Mouse (Mus musculus) forebrain, embryonic 13.5 days (tissue): ENCODE results near the gene Camta1. TPM values are rescaled to one million over a fixed set of nuclear protein-coding genes. Genes with fewer than 3 reads are reported as not detected.
A peak's percentile ranks its signal among the peaks of the same experiment; 100 is the strongest.

ENCODE experiments used
- ATAC-seq: fragments of 200-750 bp; cut with Nextera tagmentation; 2 replicates; pipeline ENCODE4 v1.8.0; 2017
- H3K27ac ChIP-seq: fragments of 300-500 bp; sonication (generic); 2 replicates; pipeline ENCODE4 v1.5.1; 2015; ENCODE audit warnings: inconsistent platforms, mild to moderate bottlenecking, moderate library complexity
- H3K27me3 ChIP-seq: fragments of 300-500 bp; sonication (generic); 2 replicates; pipeline ENCODE4 v1.6.1; 2015; ENCODE audit warnings: mild to moderate bottlenecking, inconsistent platforms
- H3K36me3 ChIP-seq: fragments of 300-500 bp; sonication (generic); 2 replicates; pipeline ENCODE4 v1.6.1; 2015; ENCODE audit warnings: mild to moderate bottlenecking, inconsistent platforms; ENCODE audit not compliant: poor library complexity, severe bottlenecking
- H3K4me1 ChIP-seq: fragments of 300-500 bp; sonication (generic); 2 replicates; pipeline ENCODE4 v1.6.1; 2015; ENCODE audit warnings: inconsistent platforms
- H3K4me2 ChIP-seq: fragments of 300-500 bp; sonication (generic); 2 replicates; pipeline ENCODE4 v1.6.1; 2015; ENCODE audit warnings: inconsistent platforms, mild to moderate bottlenecking, moderate library complexity
- H3K4me3 ChIP-seq: fragments of 300-500 bp; sonication (generic); 2 replicates; pipeline ENCODE4 v1.5.1; 2015; ENCODE audit warnings: mild to moderate bottlenecking, inconsistent platforms
- H3K9ac ChIP-seq: fragments of 300-500 bp; sonication (generic); 2 replicates; pipeline ENCODE4 v1.6.1; 2015; ENCODE audit warnings: mild to moderate bottlenecking, inconsistent platforms
- H3K9me3 ChIP-seq: fragments of 300-500 bp; sonication (generic); replicated peaks from 2 replicates; pipeline ENCODE4 v1.6.1; 2016; ENCODE audit warnings: inconsistent platforms
- WGBS: fragments of 180-500 bp; shearing (Covaris S2); methylation state at CpG from one replicate; pipeline ENCODE4 v1.1.7; 2015; 5-methylcytosine and 5-hydroxymethylcytosine counted together
- polyA plus RNA-seq: library from polyadenylated mRNA; unstranded; fragments of >200 nt; fragmentation: Nextera tagmentation; extraction: Ambion mirVana; gene quantifications from 2 replicates; pipeline ENCODE4 v1.2.1, GENCODE M21; 2015

Camta1 gene
- polyA plus RNA-seq, 1 experiment from 2014 or later, result 150 TPM

GRCm38 (mm10) chr4:151492786-151493185, 368.9 kb downstream of the Camta1 start:
- Histone ChIP-seq H3K27me3 (no peaks in the 10 kb centered on the region), H3K36me3 (no peaks in the 10 kb centered on the region), H3K9ac (no peak overlapping the region), H3K4me3 (no peak overlapping the region), H3K4me1 (no peaks in the 10 kb centered on the region; the same call in 1 of the 2 replicates), H3K4me2 (no peak overlapping the region), H3K9me3 (no peaks in the 10 kb centered on the region), H3K27ac (no peak overlapping the region)
- 92% methylated on average over 10 of the region's 10 CpGs for WGBS
- ATAC-seq, result no peak

GRCm38 (mm10) chr4:151483977-151484313, 377.7 kb downstream of the Camta1 start:
- H3K4me3 ChIP-seq, result no peak overlapping the region
- H3K27me3 ChIP-seq, result peaks cover 22% of the 10 kb centered on the region
- no peak overlapping the region for H3K9ac ChIP-seq
- peaks cover 7% of the 10 kb centered on the region; the same call in 1 of the 2 replicates for H3K9me3 ChIP-seq
- ATAC-seq, result no peak
- WGBS, result 25% methylated on average over 8 of the region's 8 CpGs
- peaks cover 22% of the 10 kb centered on the region for H3K4me1 ChIP-seq
- H3K4me2 ChIP-seq, result peak overlapping the region; percentile 32
- peak overlapping the region; percentile 54 for H3K27ac ChIP-seq
- no peaks in the 10 kb centered on the region for H3K36me3 ChIP-seq

GRCm38 (mm10) chr4:151483299-151483976, 378.2 kb downstream of the Camta1 start:
- WGBS, result 3% methylated on average over 21 of the region's 21 CpGs
- H3K4me1 ChIP-seq, result peaks cover 22% of the 10 kb centered on the region
- H3K27ac ChIP-seq, result peak overlapping the region; percentile 54
- H3K36me3 ChIP-seq, result no peaks in the 10 kb centered on the region
- peaks cover 24% of the 10 kb centered on the region for H3K27me3 ChIP-seq
- H3K4me2 ChIP-seq, result peak overlapping the region; percentile 32
- H3K9me3 ChIP-seq, result peaks cover 7% of the 10 kb centered on the region; the same call in 1 of the 2 replicates
- H3K9ac ChIP-seq, result no peak overlapping the region
- ATAC-seq, result peak; percentile 87
- no peak overlapping the region for H3K4me3 ChIP-seq

- H3K9me3 ChIP-seq, result peaks cover 10% of the 10 kb centered on the region; the same call in 1 of the 2 replicates
- no peak for ATAC-seq
- H3K4me2 ChIP-seq, result no peak overlapping the region
- H3K36me3 ChIP-seq, result no peaks in the 10 kb centered on the region
- no peak overlapping the region for H3K9ac ChIP-seq
- WGBS, result 89% methylated on average over 3 of the region's 3 CpGs
- no peak overlapping the region for H3K4me3 ChIP-seq
- no peak overlapping the region for H3K27ac ChIP-seq
- H3K4me1 ChIP-seq, result peaks cover 19% of the 10 kb centered on the region
- H3K27me3 ChIP-seq, result peaks cover 21% of the 10 kb centered on the region
Measured at GRCm38 (mm10) chr4:151480928-151481327, 380.7 kb downstream of the Camta1 start.

- H3K4me2 ChIP-seq, result no peak overlapping the region
- WGBS, result 90% methylated on average over 6 of the region's 6 CpGs
- no peaks in the 10 kb centered on the region for H3K36me3 ChIP-seq
- H3K27ac ChIP-seq, result no peak overlapping the region
- ATAC-seq, result no peak
- H3K27me3 ChIP-seq, result peaks cover 12% of the 10 kb centered on the region; the same call in 1 of the 2 replicates
- no peak overlapping the region for H3K9ac ChIP-seq
- H3K4me1 ChIP-seq, result peaks cover 7% of the 10 kb centered on the region; the same call in 1 of the 2 replicates
- peaks cover 10% of the 10 kb centered on the region; the same call in 1 of the 2 replicates for H3K9me3 ChIP-seq
- H3K4me3 ChIP-seq, result no peak overlapping the region
Measured at GRCm38 (mm10) chr4:151477950-151478349, 383.7 kb downstream of the Camta1 start.

GRCm38 (mm10) chr4:151474895-151475470, 386.7 kb downstream of the Camta1 start:
- H3K9ac ChIP-seq, result no peak overlapping the region
- WGBS, result 44% methylated on average over 16 of the region's 16 CpGs
- H3K9me3 ChIP-seq, result 0 out of 2 replicates have a peak, but pooled peaks cover 3% of the 10 kb centered on the region
- no peaks in the 10 kb centered on the region for H3K36me3 ChIP-seq
- H3K27me3 ChIP-seq, result peaks cover 16% of the 10 kb centered on the region
- no peak overlapping the region for H3K27ac ChIP-seq
- H3K4me2 ChIP-seq, result no peak overlapping the region
- ATAC-seq, result no peak
- H3K4me3 ChIP-seq, result no peak overlapping the region
- peaks cover 6% of the 10 kb centered on the region; the same call in 1 of the 2 replicates for H3K4me1 ChIP-seq

GRCm38 (mm10) chr4:151471886-151472285, 389.8 kb downstream of the Camta1 start:
- no peak for ATAC-seq
- no peak overlapping the region for H3K9ac ChIP-seq
- H3K27ac ChIP-seq, result no peak overlapping the region
- H3K4me2 ChIP-seq, result no peak overlapping the region
- H3K36me3 ChIP-seq, result no peaks in the 10 kb centered on the region
- peaks cover 12% of the 10 kb centered on the region; the same call in 1 of the 2 replicates for H3K27me3 ChIP-seq
- peaks cover 6% of the 10 kb centered on the region; the same call in 1 of the 2 replicates for H3K4me1 ChIP-seq
- WGBS, result 84% methylated on average over 4 of the region's 4 CpGs
- no peak overlapping the region for H3K4me3 ChIP-seq
- H3K9me3 ChIP-seq, result 0 out of 2 replicates have a peak, but pooled peaks cover 3% of the 10 kb centered on the region

GRCm38 (mm10) chr4:151468381-151468780, 393.3 kb downstream of the Camta1 start:
- H3K4me3 ChIP-seq, result no peak overlapping the region
- WGBS, result 93% methylated on average over 5 of the region's 5 CpGs
- peaks cover 7% of the 10 kb centered on the region; the same call in 1 of the 2 replicates for H3K27me3 ChIP-seq

GRCm38 (mm10) chr4:151458686-151459085, 403.0 kb downstream of the Camta1 start:
- no peak overlapping the region for H3K9ac ChIP-seq
- H3K4me1 ChIP-seq, result peaks cover 7% of the 10 kb centered on the region
- no peak overlapping the region for H3K4me2 ChIP-seq
- no peak overlapping the region for H3K4me3 ChIP-seq
- H3K9me3 ChIP-seq, result no peaks in the 10 kb centered on the region
- 45% methylated on average over 11 of the region's 11 CpGs for WGBS
- no peaks in the 10 kb centered on the region for H3K27me3 ChIP-seq
- ATAC-seq, result no peak; the same call in 1 of the 2 replicates
- H3K36me3 ChIP-seq, result no peaks in the 10 kb centered on the region
- no peak overlapping the region for H3K27ac ChIP-seq

More at GRCm38 (mm10) chr4:151468381-151468780, 393.3 kb downstream of the Camta1 start:
- no peak overlapping the region for H3K9ac ChIP-seq
- no peaks in the 10 kb centered on the region for H3K9me3 ChIP-seq
- H3K4me1 ChIP-seq, result 0 out of 2 replicates have a peak, but pooled peaks cover 7% of the 10 kb centered on the region
- H3K36me3 ChIP-seq, result no peaks in the 10 kb centered on the region
- H3K27ac ChIP-seq, result no peak overlapping the region; the same call in 1 of the 2 replicates
- ATAC-seq, result no peak
- H3K4me2 ChIP-seq, result no peak overlapping the region

- no peak overlapping the region for H3K27ac ChIP-seq
- no peak for ATAC-seq
- WGBS, result 84% methylated on average over 3 of the region's 3 CpGs
Measured at GRCm38 (mm10) chr4:151454611-151455010, 407.1 kb downstream of the Camta1 start.

GRCm38 (mm10) chr4:151454065-151454464, 407.6 kb downstream of the Camta1 start:
- Histone ChIP-seq H3K4me3 (no peak overlapping the region), H3K36me3 (no peaks in the 10 kb centered on the region), H3K9ac (no peak overlapping the region), H3K4me2 (no peak overlapping the region), H3K4me1 (peaks cover 25% of the 10 kb centered on the region), H3K27ac (no peak overlapping the region), H3K27me3 (peaks cover 4% of the 10 kb centered on the region; the same call in 1 of the 2 replicates), H3K9me3 (no peaks in the 10 kb centered on the region)
- WGBS, result 90% methylated on average over 3 of the region's 3 CpGs
- no peak for ATAC-seq

More at GRCm38 (mm10) chr4:151454611-151455010, 407.1 kb downstream of the Camta1 start:
- Histone ChIP-seq H3K27me3 (no peaks in the 10 kb centered on the region), H3K9ac (no peak overlapping the region), H3K4me1 (peaks cover 20% of the 10 kb centered on the region), H3K9me3 (no peaks in the 10 kb centered on the region), H3K4me2 (no peak overlapping the region), H3K36me3 (no peaks in the 10 kb centered on the region), H3K4me3 (no peak overlapping the region)

- Histone ChIP-seq H3K4me3 (no peak overlapping the region), H3K9me3 (no peaks in the 10 kb centered on the region), H3K27me3 (peaks cover 7% of the 10 kb centered on the region; the same call in 1 of the 2 replicates), H3K9ac (no peak overlapping the region), H3K36me3 (no peaks in the 10 kb centered on the region), H3K4me2 (no peak overlapping the region), H3K27ac (no peak overlapping the region), H3K4me1 (peaks cover 21% of the 10 kb centered on the region)
- ATAC-seq, result no peak
- 69% methylated on average over 6 of the region's 6 CpGs for WGBS
Measured at GRCm38 (mm10) chr4:151451885-151452284, 409.8 kb downstream of the Camta1 start.
